21 mouse cellular contexts compared by ENCODE assay signal in the genomic region with DNA sequence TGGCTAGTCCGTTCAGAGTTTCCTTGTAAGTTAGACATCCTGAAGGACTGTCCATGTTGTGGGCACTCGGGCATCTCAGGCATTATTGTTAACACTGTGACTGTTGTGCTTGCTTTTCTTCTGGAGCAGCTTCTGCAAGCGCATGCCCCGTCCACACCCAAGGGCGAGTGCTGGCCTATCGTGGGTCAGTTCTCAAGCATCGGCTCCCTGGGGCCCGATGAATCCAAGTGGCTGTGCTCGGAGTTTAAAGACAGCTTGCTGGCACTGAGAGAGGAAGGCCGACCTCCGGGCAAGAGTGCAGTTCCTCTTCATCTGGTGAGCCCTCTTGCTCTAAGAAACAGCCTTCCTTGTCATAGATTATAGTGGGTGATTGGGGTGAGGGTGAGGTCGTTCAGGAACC. TPM values are rescaled to one million over a fixed set of nuclear protein-coding genes. Genes with fewer than 3 reads are reported as not detected.
A peak's percentile ranks its signal among the peaks of the same experiment; 100 is the strongest.
DNase-seq lines count a peak whose midpoint lies in the region; ATAC-seq and TF ChIP-seq lines count a peak whose summit lies in the region.
"Had no signal": no experiment of that assay in that cellular context is flagged by ENCODE, and none has a peak within 500 bp of the region (broad histone marks: within the 10 kb centered on the region; RNA-seq: fewer than 3 reads in every experiment).

No protein-coding gene starts in this region.

- WGBS in kidney, embryonic 14.5 days: 83% methylated on average over 12 of the region's 12 CpGs
- WGBS in kidney, embryonic 15.5 days: 82% methylated on average over 12 of the region's 12 CpGs

- no peaks in the 10 kb centered on the region for H3K9me3 ChIP-seq in kidney, embryonic 14.5 days (ENCODE audit: control insufficient read depth, low read length)
- no peaks in the 10 kb centered on the region for H3K9me3 ChIP-seq in kidney, embryonic 15.5 days (replicated peaks)
- H3K9me3 ChIP-seq: embryonic facial prominence, embryonic 13.5 days; forebrain, embryonic 12.5 days; G1E; heart, embryonic 12.5 days; hindbrain, embryonic 10.5 days had no signal

- intact Hi-C loops in left cerebral cortex, adult 2 months (cut with DNase I): no loop called here

- no peak for TF ChIP-seq CTCF in left cerebral cortex, adult 2 months (IDR thresholded peaks at IDR 0.05)

- H3K4me2 ChIP-seq in kidney, embryonic 14.5 days (replicated peaks; ENCODE audit: low read depth, low read length): no peak overlapping the region
- H3K4me2 ChIP-seq in kidney, embryonic 15.5 days: no peak overlapping the region
- H3K4me2 ChIP-seq: embryonic facial prominence, embryonic 13.5 days; forebrain, embryonic 12.5 days; heart, embryonic 12.5 days had no signal

- no peak for ATAC-seq in kidney, embryonic 14.5 days (ENCODE audit: low FRiP score, low TSS enrichment)
- no peak for ATAC-seq in kidney, embryonic 15.5 days (replicated peaks; ENCODE audit: low FRiP score)
- ATAC-seq: CD4-positive, CD25-positive, alpha-beta regulatory T cell, adult 4 months; forebrain, embryonic 16.5 days had no signal

- DNase-seq in kidney, adult 11 months: peak; percentile 38
- DNase-seq in kidney, adult 18-20 months: peak; percentile 28
- DNase-seq in kidney, postnatal 14 days: peak; percentile 66
- no peak for DNase-seq in left cerebral cortex, adult 2 months (ENCODE audit: extremely low spot score in 1 of 2, low spot score in 2 of 2)
- DNase-seq in cerebellum, adult 11 months: no peak
- DNase-seq in right cerebral cortex, adult 18-20 months: no peak
- DNase-seq: adrenal gland, adult 8-10 months; adrenal gland, postnatal 36 days; B cell, adult 2 months; cerebellum, adult 8-10 months; cerebellum, postnatal 25 days; gastrocnemius, postnatal 25 days had no signal

- no peaks in the 10 kb centered on the region for H3K27me3 ChIP-seq in kidney, embryonic 14.5 days (ENCODE audit: control insufficient read depth, insufficient read depth, low read length)
- no peaks in the 10 kb centered on the region for H3K27me3 ChIP-seq in kidney, embryonic 15.5 days
- H3K27me3 ChIP-seq: embryonic facial prominence, embryonic 13.5 days; forebrain, embryonic 12.5 days; heart, embryonic 12.5 days had no signal

- H3K9ac ChIP-seq in kidney, embryonic 14.5 days (ENCODE audit: low read depth, low read length): no peak overlapping the region
- no peak overlapping the region for H3K9ac ChIP-seq in kidney, embryonic 15.5 days
- H3K9ac ChIP-seq: embryonic facial prominence, embryonic 13.5 days; forebrain, embryonic 12.5 days; heart, embryonic 12.5 days had no signal

- no peak overlapping the region for H3K27ac ChIP-seq in kidney, embryonic 14.5 days (ENCODE audit: low read depth, low read length)
- 0 out of 2 replicates have a peak overlapping the region, but pooled peaks have one; percentile 30 for H3K27ac ChIP-seq in kidney, embryonic 15.5 days
- H3K27ac ChIP-seq in left cerebral cortex, adult 2 months: no peak overlapping the region
- H3K27ac ChIP-seq: embryonic facial prominence, embryonic 13.5 days; forebrain, embryonic 12.5 days; hindbrain, embryonic 10.5 days had no signal

- H3K4me3 ChIP-seq in kidney, embryonic 14.5 days (ENCODE audit: low read length): no peak overlapping the region
- no peak overlapping the region for H3K4me3 ChIP-seq in kidney, embryonic 15.5 days (replicated peaks)
- H3K4me3 ChIP-seq in left cerebral cortex, adult 2 months: no peak overlapping the region
- H3K4me3 ChIP-seq: embryonic facial prominence, embryonic 13.5 days; forebrain, embryonic 12.5 days; heart, embryonic 12.5 days; hindbrain, embryonic 10.5 days had no signal

- peaks cover 42% of the 10 kb centered on the region for H3K36me3 ChIP-seq in kidney, embryonic 14.5 days (ENCODE audit: control insufficient read depth, insufficient read depth, low read length)
- peaks cover 72% of the 10 kb centered on the region for H3K36me3 ChIP-seq in kidney, embryonic 15.5 days

- no peaks in the 10 kb centered on the region for H3K4me1 ChIP-seq in kidney, embryonic 14.5 days (ENCODE audit: control insufficient read depth, insufficient read depth, low read length)
- H3K4me1 ChIP-seq in kidney, embryonic 15.5 days: no peaks in the 10 kb centered on the region
- H3K4me1 ChIP-seq: embryonic facial prominence, embryonic 13.5 days; forebrain, embryonic 12.5 days; heart, embryonic 12.5 days; hindbrain, embryonic 10.5 days had no signal

RNA-seq across cellular contexts. Expression of gene Tdp1, which starts 27.1 kb away (rescaled TPM):
- 48.8 and 70.4 TPM in 2 replicates for polyA plus RNA-seq in kidney, embryonic 14.5 days (2014; fragmentation: Nextera tagmentation; extraction: Ambion mirVana)
- 59.2 and 59.3 TPM in 2 replicates for polyA plus RNA-seq in kidney, embryonic 15.5 days (2015; fragmentation: Nextera tagmentation; extraction: Ambion mirVana)
- total RNA-seq in left cerebral cortex, adult 2 months (2021): 10 to 100 TPM; 24.6 to 26.4 TPM

RNA-seq across cellular contexts. Expression of gene Efcab11, which starts 27.2 kb away (rescaled TPM):
- polyA plus RNA-seq in kidney, embryonic 14.5 days (2014; fragmentation: Nextera tagmentation; extraction: Ambion mirVana): 12.8 and 14.9 TPM in 2 replicates
- polyA plus RNA-seq in kidney, embryonic 15.5 days (2015; fragmentation: Nextera tagmentation; extraction: Ambion mirVana): 10.7 and 12.7 TPM in 2 replicates
- total RNA-seq in left cerebral cortex, adult 2 months (2021): under 1 TPM; 0.26 to 0.34 TPM
- total RNA-seq: gastrocnemius, postnatal 25 days had no signal

RNA-seq across cellular contexts. Expression of gene Kcnk13, which starts 52.8 kb away (rescaled TPM):
- 0.14 and 0.15 TPM in 2 replicates for polyA plus RNA-seq in kidney, embryonic 14.5 days (2014; fragmentation: Nextera tagmentation; extraction: Ambion mirVana)
- polyA plus RNA-seq in kidney, embryonic 15.5 days (2015; fragmentation: Nextera tagmentation; extraction: Ambion mirVana): 0.42 and 0.44 TPM in 2 replicates
- 10 to 100 TPM in 1 of 2 experiments, 1 to 10 TPM in 1; 6.8 to 10.4 TPM for total RNA-seq in left cerebral cortex, adult 2 months (2021)
- polyA plus RNA-seq: CD4-positive, CD25-positive, alpha-beta regulatory T cell, adult 4 months; G1E had no signal

Comparison
In these comparisons a context has a peak if more than half of its experiments do, and no peak if none do; other contexts are left out.
1. DNase-seq: peak in kidney, adult 11 months (single experiment), kidney, adult 18-20 months (single experiment) and kidney, postnatal 14 days (single experiment); none in left cerebral cortex, adult 2 months (0 of 2), cerebellum, adult 11 months (single experiment) and right cerebral cortex, adult 18-20 months (single experiment).